Mouse (Mus musculus) retina, postnatal 7 days (tissue): ENCODE measurements around the gene 3830403N18Rik.
"Not testable (repeated sequence)": the region's sequence is repeated elsewhere in the genome, so short reads cannot be mapped to it uniquely, and the experiment has no call there.

ENCODE experiments used
- DNase-seq: peaks from one replicate; pipeline ENCODE4 v3.0.0-alpha.2; 2012; ENCODE audit warnings: low read depth, low spot score

3830403N18Rik gene

GRCm38 (mm10) chrX:56136336-56136909, at the start of gene 3830403N18Rik:
Gene 3830403N18Rik (plus strand): TSS chrX:56136572.
- not testable (repeated sequence) for DNase-seq

DNA sequence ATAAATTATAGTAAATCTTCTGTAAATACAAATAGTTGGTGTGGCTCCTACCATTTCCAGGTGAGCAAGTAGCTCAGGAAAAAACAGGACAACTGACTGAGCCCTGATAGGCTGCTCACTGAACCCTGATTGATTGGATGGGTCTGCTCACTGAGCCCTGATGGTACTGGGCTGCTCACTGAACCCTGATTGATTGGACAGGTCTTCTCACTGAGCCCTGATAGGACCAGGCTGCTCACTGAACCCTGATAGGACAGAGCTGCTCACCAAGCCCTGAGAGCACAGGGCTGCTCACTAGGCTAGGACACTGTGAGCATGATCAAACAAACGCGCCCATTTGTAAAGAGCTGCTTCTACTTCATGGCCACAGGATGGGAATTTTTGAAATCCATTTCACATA, 15.0 kb downstream of the 3830403N18Rik start:
- DNase-seq = no peak

GRCm38 (mm10) chrX:56186449-56186848, 50.1 kb downstream of the 3830403N18Rik start:
- DNase-seq = not testable (repeated sequence)
